Mouse (Mus musculus) hindbrain, embryonic 14.5 days (tissue): Measurements from ENCODE around the gene Tmem216. TPM values are rescaled to one million over a fixed set of nuclear protein-coding genes. Genes with fewer than 3 reads are reported as not detected.

ENCODE experiments used
- ATAC-seq: fragments of 200-750 bp; cut with Nextera tagmentation; 2 replicates; pipeline ENCODE4 v1.8.0; 2017; ENCODE audit warnings: moderate number of reproducible peaks, mild to moderate bottlenecking, moderate TSS enrichment, moderate library complexity; ENCODE audit not compliant: low FRiP score
- DNase-seq: peaks from one replicate; pipeline ENCODE4 v3.0.0-alpha.2; 2015; ENCODE audit warnings: low spot score
- H3K27ac ChIP-seq: fragments of 300-500 bp; sonication (generic); 2 replicates; pipeline ENCODE4 v1.5.1; 2014; ENCODE audit warnings: mild to moderate bottlenecking, moderate library complexity
- H3K27me3 ChIP-seq: fragments of 300-500 bp; sonication (generic); 2 replicates; pipeline ENCODE4 v1.6.1; 2014; ENCODE audit warnings: mild to moderate bottlenecking, low read length, mixed read lengths; ENCODE audit not compliant: control insufficient read depth, insufficient read depth
- H3K36me3 ChIP-seq: fragments of 300-500 bp; sonication (generic); replicated peaks from 2 replicates; pipeline ENCODE4 v1.6.1; 2014; ENCODE audit not compliant: control insufficient read depth, insufficient read depth
- H3K4me1 ChIP-seq: fragments of 300-500 bp; sonication (generic); replicated peaks from 2 replicates; pipeline ENCODE4 v1.6.1; 2014; ENCODE audit warnings: antibody characterized with exemption, low read length, mixed read lengths; ENCODE audit not compliant: control insufficient read depth, insufficient read depth
- H3K4me2 ChIP-seq: fragments of 300-500 bp; sonication (generic); replicated peaks from 2 replicates; pipeline ENCODE4 v1.6.1; 2014; ENCODE audit warnings: mild to moderate bottlenecking, moderate library complexity
- H3K4me3 ChIP-seq: fragments of 300-500 bp; sonication (generic); replicated peaks from 2 replicates; pipeline ENCODE4 v1.5.1; 2014; ENCODE audit warnings: mild to moderate bottlenecking, low read length
- H3K9ac ChIP-seq: fragments of 300-500 bp; sonication (generic); 2 replicates; pipeline ENCODE4 v1.6.1; 2014
- H3K9me3 ChIP-seq: fragments of 300-500 bp; sonication (generic); 2 replicates; pipeline ENCODE4 v1.6.1; 2016; ENCODE audit warnings: low read length; ENCODE audit not compliant: control insufficient read depth
- WGBS: fragments of 180-500 bp; shearing (Covaris S2); extraction: QIAGEN DNeasy Blood & Tissue Kit; methylation state at CpG from one replicate; pipeline ENCODE4 v1.1.7; 2014; 5-methylcytosine and 5-hydroxymethylcytosine counted together
- polyA plus RNA-seq: library from polyadenylated mRNA; unstranded; fragments of >200 nt; fragmentation: Nextera tagmentation; extraction: Ambion mirVana; gene quantifications from 2 replicates; pipeline ENCODE4 v1.2.1, GENCODE M21; 2014

The Tmem216 gene
- 53.3 and 59.6 TPM in 2 replicates for polyA plus RNA-seq

DNA sequence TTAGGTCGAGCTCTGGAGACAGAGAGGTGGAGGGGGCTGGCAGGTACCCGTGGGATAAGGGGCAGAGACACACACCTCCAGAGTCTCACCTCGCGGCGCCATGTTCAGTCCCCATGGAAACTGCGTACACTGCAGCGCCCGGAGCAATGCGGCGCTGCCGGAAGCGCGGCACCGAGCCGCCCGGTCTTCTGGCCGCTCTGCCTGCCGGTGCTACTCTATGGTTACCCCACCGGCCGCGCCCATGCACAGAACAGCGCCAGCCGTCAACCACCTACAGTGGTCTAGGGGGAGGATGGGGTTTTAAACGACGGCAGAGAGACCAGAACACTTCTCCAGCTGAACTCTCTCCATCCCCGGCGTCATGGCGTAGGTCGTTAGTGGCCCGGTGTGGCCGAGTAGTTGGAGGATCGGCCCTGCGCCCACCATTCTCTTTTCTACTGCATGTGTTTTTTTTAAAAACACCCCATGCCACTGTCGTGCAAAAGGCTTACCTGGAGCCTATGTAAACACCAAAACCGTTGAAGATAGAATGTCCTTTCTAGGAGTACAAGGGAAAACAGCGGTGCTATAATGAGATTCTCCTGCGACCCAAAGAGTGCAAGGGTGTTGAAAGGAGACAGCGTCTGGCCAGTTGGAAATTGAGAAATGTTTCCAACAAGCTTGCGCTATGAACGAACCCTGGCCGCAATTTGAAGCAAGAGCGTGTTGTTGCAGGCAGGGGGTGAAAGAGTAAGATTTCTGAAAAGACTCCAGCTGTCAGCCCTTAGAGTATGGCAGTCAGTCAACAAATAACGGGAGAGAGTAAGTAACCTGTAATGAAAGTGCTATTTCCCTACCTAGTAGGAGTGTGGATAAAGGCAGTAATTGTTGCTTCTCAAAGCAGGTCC, at the start of gene Tmem216:
TSS of gene Tmem216 (minus strand) at position 615 of the 887 bp plus-strand sequence.
- peak within 1 kb of the TSS; percentile 62 for H3K4me3 ChIP-seq
- H3K36me3 ChIP-seq = peaks cover 26% of the 10 kb centered on the region
- H3K9ac ChIP-seq = peak within 1 kb of the TSS; percentile 84
- H3K4me1 ChIP-seq = peaks cover 21% of the 10 kb centered on the region
- H3K27me3 ChIP-seq = no peaks in the 10 kb centered on the region
- ATAC-seq = peak; percentile 98
- no peaks in the 10 kb centered on the region for H3K9me3 ChIP-seq
- peak; percentile 85 for DNase-seq
- WGBS = 1% methylated on average over 43 of the region's 43 CpGs
- H3K4me2 ChIP-seq = peak within 1 kb of the TSS; percentile 71
- H3K27ac ChIP-seq = peak within 1 kb of the TSS; percentile 91

GRCm38 (mm10) chr19:10605293-10605900, 49.4 kb upstream of the Tmem216 start, which contains the start of the genes Ddb1 and Tkfc:
Gene Ddb1 (plus strand): TSS chr19:10605327.
Gene Tkfc (minus strand): TSS chr19:10605654.
- Histone ChIP-seq H3K36me3 (peaks cover 38% of the 10 kb centered on the region), H3K4me1 (peaks cover 29% of the 10 kb centered on the region), H3K27me3 (no peaks in the 10 kb centered on the region), H3K27ac (peak within 1 kb of the TSS; percentile 94), H3K9ac (peak within 1 kb of the TSS; percentile 94), H3K4me3 (peak within 1 kb of the TSS; percentile 97), H3K4me2 (peak within 1 kb of the TSS; percentile 72), H3K9me3 (no peaks in the 10 kb centered on the region)
- under 1% methylated on average over 48 of the region's 49 CpGs for WGBS
- peak; percentile 97 for ATAC-seq
- DNase-seq = peak; percentile 99

DNA sequence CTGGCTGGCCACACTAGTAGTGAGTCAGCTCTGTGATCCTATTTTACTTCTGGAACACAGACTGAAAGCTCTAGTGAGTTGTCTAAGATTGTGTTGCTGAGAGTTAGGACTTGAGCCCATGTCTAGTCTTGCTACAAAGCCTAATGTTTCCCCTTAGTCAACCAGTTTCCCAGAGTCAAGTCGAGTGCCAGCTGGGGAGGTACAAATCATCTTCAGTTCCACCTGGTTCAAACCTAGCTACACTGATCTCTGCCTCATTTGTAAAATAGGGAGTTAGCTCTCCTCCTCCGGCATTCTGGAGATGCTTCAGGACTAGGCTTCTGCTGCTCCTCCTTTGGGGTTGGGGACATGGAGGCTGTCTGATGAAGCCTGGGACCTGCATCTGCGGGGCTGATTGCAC, 48.5 kb upstream of the Tmem216 start:
- ATAC-seq = no peak
- H3K4me1 ChIP-seq = peaks cover 29% of the 10 kb centered on the region
- peak overlapping the region; percentile 94 for H3K27ac ChIP-seq
- H3K36me3 ChIP-seq = peaks cover 36% of the 10 kb centered on the region
- H3K9ac ChIP-seq = peak overlapping the region; percentile 82
- no peaks in the 10 kb centered on the region for H3K9me3 ChIP-seq
- DNase-seq = no peak
- H3K27me3 ChIP-seq = no peaks in the 10 kb centered on the region
- WGBS = 72% methylated on average over 3 of the region's 3 CpGs
- H3K4me3 ChIP-seq = peak overlapping the region; percentile 97
- H3K4me2 ChIP-seq = peak overlapping the region; percentile 72

GRCm38 (mm10) chr19:10603660-10604523, 47.9 kb upstream of the Tmem216 start:
- no peak overlapping the region for H3K4me2 ChIP-seq
- peaks cover 29% of the 10 kb centered on the region for H3K4me1 ChIP-seq
- ATAC-seq = no peak

DNA sequence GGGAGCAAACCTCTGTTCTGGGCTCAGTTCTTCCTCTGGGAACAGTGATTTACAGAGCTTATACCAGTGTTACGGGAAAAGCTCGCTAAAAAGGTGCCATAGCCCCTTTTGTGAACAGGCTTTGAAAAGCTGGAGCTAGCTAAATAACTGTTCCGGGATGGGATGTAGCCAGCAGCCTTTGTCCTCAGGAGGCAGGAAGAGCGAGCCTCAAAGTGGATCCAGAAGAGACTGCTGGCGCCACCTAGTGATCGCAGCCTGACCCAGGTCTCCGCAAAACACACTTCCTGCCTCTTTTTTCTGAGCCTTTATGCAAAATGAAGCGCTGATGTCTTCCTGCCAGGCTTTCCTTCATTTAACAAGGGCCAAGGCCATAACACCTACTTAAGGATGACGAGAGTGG, 46.7 kb upstream of the Tmem216 start:
- 2% methylated on average over 9 of the region's 9 CpGs for WGBS
- Histone ChIP-seq H3K27me3 (no peaks in the 10 kb centered on the region), H3K4me3 (peak overlapping the region; percentile 29), H3K36me3 (peaks cover 23% of the 10 kb centered on the region), H3K4me2 (peak overlapping the region; percentile 59), H3K9me3 (no peaks in the 10 kb centered on the region), H3K4me1 (peaks cover 29% of the 10 kb centered on the region), H3K27ac (peak overlapping the region; percentile 96), H3K9ac (peak overlapping the region; percentile 77)
- peak; percentile 91 for DNase-seq
- ATAC-seq = peak; percentile 61; the same call in 1 of the 2 replicates

More at GRCm38 (mm10) chr19:10603660-10604523, 47.9 kb upstream of the Tmem216 start:
- no peak for DNase-seq
- peaks cover 34% of the 10 kb centered on the region for H3K36me3 ChIP-seq
- peak overlapping the region; percentile 96; the same call in 1 of the 2 replicates for H3K27ac ChIP-seq
- no peaks in the 10 kb centered on the region for H3K9me3 ChIP-seq
- H3K9ac ChIP-seq = peak overlapping the region; percentile 82; the same call in 1 of the 2 replicates
- H3K4me3 ChIP-seq = no peak overlapping the region
- 86% methylated on average over 18 of the region's 18 CpGs for WGBS
- H3K27me3 ChIP-seq = no peaks in the 10 kb centered on the region

GRCm38 (mm10) chr19:10602247-10602769, 46.3 kb upstream of the Tmem216 start:
- 2% methylated on average over 6 of the region's 6 CpGs for WGBS
- DNase-seq (peak; percentile 52), ATAC-seq (0 out of 2 replicates have a peak, but pooled peaks have one; percentile 16)
- Histone ChIP-seq H3K9me3 (no peaks in the 10 kb centered on the region), H3K4me1 (peaks cover 29% of the 10 kb centered on the region), H3K4me3 (peak overlapping the region; percentile 29), H3K27ac (peak overlapping the region; percentile 96), H3K4me2 (peak overlapping the region; percentile 59), H3K9ac (peak overlapping the region; percentile 77), H3K36me3 (peaks cover 19% of the 10 kb centered on the region), H3K27me3 (no peaks in the 10 kb centered on the region)

- H3K4me2 ChIP-seq = no peak overlapping the region
- 91% methylated on average over 2 of the region's 2 CpGs for WGBS
- H3K4me3 ChIP-seq = no peak overlapping the region
- H3K27ac ChIP-seq = no peak overlapping the region
- no peak overlapping the region for H3K9ac ChIP-seq
- DNase-seq = no peak
- no peak for ATAC-seq
- H3K36me3 ChIP-seq = peaks cover 30% of the 10 kb centered on the region
- peaks cover 17% of the 10 kb centered on the region for H3K4me1 ChIP-seq
- H3K27me3 ChIP-seq = no peaks in the 10 kb centered on the region
- H3K9me3 ChIP-seq = no peaks in the 10 kb centered on the region
Measured at GRCm38 (mm10) chr19:10599648-10600047, 43.6 kb upstream of the Tmem216 start.

DNA sequence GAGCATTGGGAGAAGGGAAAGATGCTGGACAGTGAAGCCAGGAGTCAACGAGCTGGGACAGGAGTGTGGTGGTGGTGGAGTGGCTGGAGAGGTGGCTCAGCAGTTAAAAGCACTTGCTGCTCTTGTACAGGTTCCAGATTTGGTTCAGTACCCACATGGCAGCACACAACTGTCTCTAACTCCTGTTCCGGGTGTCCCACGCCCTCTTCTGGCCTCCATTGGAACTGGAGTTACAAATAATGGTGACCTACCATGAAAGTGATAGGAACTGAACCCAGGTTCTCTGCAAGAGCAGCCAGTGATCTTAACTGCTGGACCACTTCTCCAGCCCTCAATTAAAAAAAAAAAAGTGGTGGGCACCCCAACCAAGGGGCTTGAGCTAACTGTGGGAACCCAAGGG, 42.1 kb upstream of the Tmem216 start:
- Histone ChIP-seq H3K9me3 (no peaks in the 10 kb centered on the region), H3K4me3 (no peak overlapping the region), H3K36me3 (peaks cover 43% of the 10 kb centered on the region), H3K27ac (no peak overlapping the region), H3K9ac (no peak overlapping the region), H3K4me2 (no peak overlapping the region), H3K27me3 (no peaks in the 10 kb centered on the region), H3K4me1 (peaks cover 9% of the 10 kb centered on the region; the same call in 1 of the 2 replicates)
- 42% methylated on average over 3 of the region's 3 CpGs for WGBS
- DNase-seq = no peak
- ATAC-seq = no peak
